Mouse (Mus musculus) brain, adult 2 months (tissue): ENCODE results near the gene Rnf6.
"Not testable (repeated sequence)": the region's sequence is repeated elsewhere in the genome, so short reads cannot be mapped to it uniquely, and the experiment has no call there.

Experiments used
- DNase-seq: peaks from one replicate; pipeline ENCODE4 v3.0.0; 2011; ENCODE audit warnings: low read depth, low spot score

Gene Rnf6

DNA sequence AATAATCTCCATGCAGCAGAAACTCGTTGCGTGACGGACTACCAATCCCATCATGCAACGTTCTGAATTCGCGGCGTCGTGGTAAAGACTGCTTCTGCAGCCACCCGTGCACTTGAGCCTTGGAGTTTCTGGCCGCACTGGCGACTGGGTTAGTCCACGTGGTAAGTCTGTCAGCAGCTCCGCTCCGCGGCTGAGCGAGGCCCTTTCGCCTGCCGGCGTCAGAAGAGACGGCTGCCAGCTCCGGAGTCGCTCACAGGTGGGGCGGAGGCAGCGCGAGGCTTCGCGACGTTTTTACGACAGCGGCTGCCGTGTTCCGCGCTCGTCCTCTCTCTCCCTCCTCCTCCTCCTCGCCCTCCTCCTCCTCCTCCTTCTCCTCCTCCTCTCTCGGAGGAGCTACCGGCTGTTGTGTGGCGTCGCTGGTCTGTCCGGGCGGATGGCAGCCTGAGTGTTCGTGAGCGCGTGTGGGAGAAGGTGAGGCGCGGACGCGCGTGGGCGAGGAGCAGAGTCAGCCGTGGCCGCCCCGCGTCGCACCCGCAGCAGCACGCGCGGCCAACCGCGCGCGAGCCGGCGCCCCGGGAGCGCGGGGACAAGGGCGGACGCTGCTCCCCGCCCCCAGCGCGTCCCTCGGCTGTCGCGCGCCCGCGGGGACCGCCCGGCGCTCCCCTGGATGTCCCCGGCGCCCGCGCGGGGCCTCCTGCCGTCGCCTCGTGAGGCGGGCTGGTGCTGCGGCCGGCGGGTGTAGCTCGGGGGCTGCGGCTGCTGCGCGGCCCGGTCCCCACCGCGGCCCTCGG lies 9.7 kb upstream of the Rnf6 start, which contains the start of gene Cdk8:
TSS of gene Cdk8 (plus strand) at position 367 of the 791 bp plus-strand sequence.
- peak; percentile 99 for DNase-seq

DNA sequence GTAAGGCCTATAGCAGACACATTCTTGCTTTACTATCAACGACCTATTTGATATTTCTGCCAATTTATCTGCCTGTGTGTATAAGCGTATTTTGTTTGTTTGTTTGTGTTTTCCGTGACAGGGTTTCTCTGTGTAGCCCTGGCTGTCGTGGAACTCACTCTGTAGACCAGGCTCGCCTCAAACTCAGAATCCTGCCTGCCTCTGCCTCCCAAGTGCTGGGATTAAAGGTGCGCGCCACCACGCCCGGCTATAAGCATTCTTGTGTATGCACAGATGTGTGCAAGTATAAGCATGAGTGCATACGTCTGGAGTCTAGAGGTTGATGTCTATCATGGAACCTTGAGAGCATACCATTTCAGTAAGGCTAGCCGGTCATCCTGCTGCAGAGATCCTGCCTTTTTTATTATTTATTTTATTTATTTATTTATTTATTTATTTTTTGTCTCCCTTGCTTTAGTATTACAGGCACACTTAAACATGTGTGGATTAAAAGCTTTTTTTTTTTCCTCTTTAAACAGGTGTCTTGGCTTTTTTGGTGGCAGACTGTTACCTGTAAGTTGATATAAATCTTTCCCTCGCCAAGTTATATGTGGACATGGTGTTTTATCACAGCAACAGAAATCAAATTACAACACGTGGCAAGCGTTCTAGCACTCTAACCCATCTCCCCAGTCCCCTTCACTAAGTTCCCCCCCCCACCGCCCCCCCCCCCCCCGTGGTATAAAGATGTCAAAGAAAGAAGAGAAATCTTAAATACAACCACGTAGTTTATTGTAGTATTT lies 8.7 kb upstream of the Rnf6 start:
- DNase-seq: no peak

DNA sequence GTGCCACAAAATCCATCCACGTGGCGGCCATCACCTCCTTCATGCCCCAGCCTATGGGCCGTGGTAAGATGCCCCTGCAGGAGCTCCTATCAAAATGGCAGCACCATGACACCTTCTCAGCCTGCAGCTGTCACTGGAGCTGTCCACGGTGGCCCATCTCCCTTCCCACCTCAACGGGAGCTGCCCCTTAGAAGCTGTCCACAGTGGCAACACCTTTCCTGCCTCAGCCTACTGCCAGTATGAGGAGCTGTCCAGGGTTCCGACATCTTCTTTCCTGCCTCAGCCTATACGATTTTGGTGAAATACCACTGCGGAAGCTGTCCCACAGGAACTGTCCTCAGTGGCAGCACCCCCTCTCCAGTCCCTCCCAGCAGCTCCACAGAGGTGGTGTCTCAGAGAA lies 6.1 kb upstream of the Rnf6 start:
- DNase-seq: no peak

DNA sequence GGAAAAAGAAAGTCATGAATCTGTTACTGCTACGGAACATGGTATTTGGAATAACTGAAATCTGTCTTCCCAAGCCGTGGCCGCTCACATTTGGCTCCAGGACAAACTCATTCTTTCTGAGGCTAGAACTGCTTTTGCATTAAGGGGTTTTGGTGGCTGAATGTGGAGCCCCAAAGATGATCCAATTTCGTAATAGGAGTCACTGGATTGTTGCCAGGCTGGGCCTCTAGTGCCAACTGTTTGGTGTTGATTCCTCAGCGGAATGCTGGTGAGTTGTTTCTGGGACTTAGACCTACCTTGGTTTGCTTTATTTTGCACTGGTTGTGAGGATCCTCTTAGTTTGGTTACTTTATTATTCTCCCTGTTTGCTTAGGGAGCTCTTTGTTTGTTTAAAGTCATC lies 2.4 kb upstream of the Rnf6 start:
- no peak for DNase-seq

DNA sequence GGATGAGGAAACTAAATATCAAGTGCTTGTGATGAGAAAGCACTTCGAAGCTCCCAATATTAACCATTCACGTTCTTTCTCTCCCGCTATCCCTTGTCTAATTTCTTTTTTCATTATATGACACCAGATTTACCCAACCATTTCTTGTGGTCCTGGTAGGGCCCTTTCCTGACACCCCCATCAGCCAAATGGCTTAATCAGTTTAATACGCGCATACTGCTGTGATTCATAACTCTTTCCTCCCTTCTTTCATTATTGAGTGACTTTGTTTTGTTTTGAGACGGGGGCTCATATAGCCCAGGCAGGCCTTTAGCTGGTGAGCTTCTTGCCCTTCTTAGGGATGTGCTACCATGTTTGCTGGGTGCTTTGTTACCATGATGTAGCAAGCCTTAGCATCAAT lies 367 bp upstream of the Rnf6 start:
- DNase-seq: no peak

DNA sequence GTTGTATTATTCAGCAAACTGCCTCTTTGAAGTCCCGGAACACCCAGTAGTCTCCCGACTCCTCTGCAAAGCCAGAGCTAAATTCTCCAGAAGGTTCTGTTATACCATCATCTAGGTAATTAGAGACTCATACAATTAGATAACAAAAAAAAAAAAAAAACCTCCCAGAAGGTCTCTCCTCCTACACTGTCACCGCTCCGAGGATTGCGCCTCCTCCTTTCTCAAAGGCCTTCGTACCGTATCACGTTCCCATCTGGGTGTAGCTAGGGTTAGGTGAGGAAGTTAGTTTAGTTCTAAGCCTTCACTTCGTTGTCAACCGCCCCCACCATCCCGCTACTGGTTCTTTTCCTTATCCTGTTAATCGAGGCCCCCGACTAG lies 865 bp downstream of the Rnf6 start:
- no peak for DNase-seq

DNA sequence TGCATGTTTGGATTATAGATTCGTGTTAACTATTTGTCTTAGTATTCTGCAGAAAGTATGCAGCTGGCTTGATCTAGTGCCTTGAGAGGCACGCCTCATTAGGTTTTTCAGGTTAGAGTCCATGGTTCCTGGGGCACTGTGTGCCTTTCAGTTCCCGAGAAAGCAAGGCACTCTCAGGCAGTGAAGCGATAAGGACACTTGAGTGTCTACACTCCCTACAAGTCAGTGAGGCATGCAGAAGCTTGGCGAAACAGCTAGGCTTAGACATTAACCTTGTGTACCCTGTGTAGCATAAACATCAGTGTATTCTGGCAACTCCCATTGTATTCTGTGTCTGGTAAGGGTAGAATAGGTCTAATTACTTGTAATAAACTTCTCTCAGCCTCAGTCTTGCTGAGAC lies 15.8 kb downstream of the Rnf6 start:
- DNase-seq: no peak

DNA sequence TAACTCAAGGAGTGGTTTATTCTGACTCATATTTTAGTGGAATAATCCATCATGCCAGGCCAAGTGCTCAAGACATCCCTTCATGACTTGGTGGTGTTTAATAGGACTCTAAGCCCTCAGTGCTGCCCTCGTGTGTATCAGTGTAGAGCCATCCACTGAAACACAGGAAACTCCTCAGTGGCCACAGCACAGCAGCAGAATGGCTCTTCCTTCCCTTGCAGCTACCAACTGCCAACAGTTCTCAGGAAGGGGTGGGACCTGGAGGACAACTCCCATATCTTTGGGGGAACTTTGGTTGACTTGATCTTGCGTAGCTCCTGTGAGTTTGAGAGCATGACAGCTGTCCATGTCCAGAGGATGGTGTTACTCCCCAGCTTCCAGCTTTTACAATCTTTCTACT lies 17.4 kb downstream of the Rnf6 start:
- no peak for DNase-seq

DNA sequence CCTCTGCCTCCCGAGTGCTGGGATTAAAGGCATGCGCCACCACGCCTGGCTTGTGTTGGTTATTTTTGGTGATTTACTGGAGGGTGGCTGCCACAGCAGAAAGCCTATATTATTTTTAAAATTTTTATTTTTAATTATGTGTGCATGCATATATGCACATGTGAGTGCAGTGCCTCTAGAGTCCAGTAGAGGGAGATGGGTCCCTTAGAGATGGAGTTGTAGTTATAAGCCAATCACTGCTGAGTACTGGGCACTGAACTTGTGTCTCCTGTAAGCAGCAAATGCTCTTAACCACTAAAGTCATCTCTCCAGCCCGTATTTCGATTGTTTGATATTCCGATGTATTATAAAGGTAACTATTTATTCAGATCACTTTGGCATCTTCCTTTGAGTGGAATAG lies 20.8 kb downstream of the Rnf6 start:
- DNase-seq: no peak

DNA sequence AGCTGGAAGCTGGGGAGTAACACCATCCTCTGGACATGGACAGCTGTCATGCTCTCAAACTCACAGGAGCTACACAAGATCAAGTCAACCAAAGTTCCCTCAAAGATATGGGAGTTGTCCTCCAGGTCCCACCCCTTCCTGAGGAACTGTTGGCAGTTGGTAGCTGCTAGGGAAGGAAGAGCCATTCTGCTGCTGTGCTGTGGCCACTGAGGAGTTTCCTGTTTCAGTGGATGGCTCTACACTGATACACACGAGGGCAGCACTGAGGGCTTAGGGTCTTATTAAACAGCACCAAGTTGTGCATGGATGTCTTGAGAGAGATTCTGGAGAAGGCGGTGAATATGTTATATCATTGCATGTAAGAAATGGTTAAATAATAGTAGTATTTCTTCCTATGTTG lies 21.8 kb downstream of the Rnf6 start:
- DNase-seq: no peak

DNA sequence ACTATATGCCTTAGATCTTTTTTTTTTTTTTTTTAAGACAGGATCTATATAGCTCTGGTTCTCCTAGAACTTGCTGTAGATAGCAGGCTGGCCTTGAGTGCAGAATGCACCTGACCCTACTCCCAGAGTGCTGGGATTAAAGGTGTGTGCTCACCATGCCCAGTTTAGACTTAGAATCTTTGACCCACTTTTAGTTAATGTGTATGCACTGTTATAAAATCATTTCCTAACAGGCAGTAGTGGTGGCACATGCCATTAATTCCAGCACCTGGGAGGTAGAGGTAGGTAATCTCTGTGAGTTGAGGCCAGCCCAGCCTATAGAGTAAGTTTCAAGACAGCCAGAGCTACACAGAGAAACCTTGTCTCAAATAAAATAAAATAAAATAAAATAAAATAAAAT lies 22.3 kb downstream of the Rnf6 start:
- DNase-seq: no peak

DNA sequence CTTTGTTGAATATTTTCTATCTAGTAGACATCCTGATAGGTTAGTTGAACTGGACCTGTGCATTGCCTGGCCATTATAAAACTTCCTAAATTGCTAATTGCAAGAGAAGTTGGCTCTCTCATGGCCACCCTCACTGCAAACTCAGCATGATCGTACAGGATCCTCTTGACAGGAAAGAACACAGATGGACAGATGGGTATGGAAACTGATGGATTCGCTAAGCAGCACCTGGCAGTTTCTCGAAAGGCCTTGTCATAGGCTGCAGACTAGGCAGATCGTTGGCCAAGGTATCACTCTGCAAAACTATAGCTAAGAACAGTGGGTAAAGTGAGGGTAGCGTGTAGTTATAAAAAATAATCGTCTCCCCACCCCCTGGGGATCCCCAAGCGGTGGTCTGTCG lies 28.0 kb downstream of the Rnf6 start:
- DNase-seq: no peak

DNA sequence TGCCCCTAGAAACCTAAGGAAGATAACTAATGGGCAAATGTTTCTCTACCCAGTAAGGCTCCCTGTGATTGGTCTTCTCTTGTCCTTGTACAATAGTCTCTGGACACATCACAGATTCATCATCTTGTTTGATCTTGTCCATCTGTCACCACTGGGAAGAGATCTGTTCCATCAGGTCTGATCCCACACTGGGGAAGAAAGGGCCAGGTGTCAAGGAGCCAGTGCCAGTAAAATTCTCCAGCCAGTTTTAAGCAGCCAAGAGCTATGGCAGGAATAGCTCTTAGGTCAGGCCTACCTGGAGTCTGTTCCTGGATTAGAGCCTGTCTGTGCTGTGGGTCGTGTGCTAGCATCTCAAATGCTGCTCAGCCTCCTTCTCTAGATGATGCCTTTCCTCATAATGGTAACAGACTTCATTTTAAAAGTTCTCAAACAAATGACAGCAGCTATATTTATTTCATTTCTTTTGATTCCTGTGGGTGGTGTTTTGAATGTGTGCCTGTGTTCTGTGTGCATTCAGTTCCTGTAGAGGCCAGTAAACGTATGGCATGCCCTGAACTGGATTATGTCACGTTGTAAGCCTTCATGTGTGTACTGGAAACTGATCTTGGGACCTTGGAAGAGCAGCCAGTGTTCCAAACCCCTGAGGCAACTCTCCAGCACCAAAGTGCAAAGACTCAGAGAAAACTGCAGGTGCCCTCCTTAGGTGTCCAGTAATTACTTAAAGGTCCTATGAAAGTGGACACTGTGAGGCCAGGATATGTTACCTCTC lies 30.7 kb downstream of the Rnf6 start:
- DNase-seq: peak; percentile 96

DNA sequence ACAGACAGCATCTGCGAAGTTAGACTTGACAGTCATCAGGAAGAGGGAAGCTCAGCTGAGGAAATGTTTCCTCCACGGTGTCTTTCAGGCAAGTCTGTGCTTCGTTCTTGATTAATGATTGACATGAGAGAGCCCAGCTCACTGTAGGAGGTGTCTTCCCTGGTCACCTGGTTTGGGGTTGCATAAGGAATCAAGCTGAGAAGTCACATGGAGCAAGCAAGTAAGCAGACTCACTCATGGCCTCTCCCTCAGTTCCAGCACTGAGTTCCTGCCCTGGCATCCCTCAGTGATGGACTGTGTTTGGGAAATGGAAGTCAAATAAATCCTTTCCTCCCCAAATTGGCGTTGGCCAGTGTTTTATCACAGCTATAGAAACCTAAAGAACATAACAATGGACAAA lies 31.3 kb downstream of the Rnf6 start:
- DNase-seq: peak; percentile 39

DNA sequence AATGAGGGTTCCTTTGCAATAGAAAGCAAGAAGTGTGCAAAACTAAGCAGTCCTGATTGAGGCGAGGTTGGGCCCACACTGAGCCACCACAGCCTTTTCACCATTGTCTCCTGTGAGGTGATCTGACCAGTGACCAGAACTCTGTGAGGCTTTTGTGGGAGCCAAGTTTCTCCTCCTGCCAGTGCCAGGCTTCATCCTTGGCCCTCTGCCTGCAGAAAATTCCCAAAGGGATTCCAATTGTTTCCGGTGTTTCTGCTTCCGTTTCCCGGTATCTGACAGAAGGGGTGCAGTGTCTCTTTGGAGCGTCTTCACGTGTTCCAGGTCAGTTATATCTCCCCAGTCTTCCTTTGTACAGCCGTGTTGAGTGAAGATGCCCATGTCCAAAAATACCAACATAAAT lies 32.6 kb downstream of the Rnf6 start:
- DNase-seq: no peak

DNA sequence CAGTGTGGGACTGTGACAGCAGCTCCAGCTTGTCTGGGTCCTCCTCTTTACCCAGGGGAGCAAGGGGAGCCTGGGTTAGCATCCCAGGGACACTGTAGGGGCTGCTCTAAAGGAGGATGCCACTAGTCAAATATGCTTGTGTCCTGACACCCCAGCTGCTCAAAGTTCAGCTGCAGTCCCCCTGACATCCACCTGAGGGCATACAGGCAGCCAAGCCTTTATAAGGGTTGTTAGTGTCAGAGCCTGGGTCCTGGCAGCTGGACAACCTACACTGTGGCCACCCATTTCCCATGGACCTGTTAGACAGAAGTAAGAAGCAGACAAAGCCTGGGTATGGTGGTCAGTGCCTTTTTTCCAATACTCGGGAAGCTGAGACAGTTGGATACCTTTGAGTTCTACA lies 33.2 kb downstream of the Rnf6 start:
- DNase-seq: no peak

DNA sequence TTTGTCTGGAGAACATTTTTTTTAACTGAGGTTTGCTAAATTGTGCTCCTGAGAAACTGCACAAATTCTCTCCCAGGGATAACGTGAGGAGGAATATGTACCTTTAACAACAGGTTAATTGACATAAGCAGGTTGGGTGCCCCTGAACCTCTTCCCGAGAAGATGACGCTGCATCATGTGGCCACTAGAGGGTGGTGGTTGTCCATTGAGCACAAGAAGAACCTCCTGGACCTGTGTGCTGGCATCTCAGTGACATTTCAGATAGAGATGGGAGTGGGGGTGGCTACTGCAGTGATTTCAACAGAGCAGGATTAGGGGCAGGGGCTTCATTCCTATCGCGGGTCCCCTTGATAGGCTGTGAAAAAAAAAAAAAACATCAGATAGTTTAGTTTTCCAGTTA lies 33.9 kb downstream of the Rnf6 start:
- DNase-seq: peak; percentile 90

DNA sequence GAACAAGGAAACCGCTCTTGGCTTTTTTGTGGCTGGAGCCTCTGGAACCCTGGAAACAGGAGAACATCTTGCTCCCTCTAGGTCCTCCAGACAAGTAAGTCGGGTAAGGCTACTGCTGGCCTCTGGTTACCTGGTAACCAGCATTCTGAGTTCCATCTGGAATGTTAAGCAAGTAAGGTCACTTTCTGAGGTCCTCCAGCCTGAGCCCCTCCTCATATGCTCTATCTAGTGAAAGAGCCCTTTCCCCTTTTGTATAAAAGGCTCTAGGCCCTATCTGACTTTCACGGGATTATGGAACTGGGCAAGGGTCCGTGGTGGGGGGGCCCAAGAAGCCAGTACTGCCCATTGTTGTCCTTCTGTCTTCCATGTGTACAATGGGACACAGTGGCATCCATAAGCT lies 36.2 kb downstream of the Rnf6 start, which contains the start of gene 1700001J03Rik:
TSS of gene 1700001J03Rik (minus strand) at position 101 of the 400 bp plus-strand sequence.
- DNase-seq: not testable (repeated sequence)

DNA sequence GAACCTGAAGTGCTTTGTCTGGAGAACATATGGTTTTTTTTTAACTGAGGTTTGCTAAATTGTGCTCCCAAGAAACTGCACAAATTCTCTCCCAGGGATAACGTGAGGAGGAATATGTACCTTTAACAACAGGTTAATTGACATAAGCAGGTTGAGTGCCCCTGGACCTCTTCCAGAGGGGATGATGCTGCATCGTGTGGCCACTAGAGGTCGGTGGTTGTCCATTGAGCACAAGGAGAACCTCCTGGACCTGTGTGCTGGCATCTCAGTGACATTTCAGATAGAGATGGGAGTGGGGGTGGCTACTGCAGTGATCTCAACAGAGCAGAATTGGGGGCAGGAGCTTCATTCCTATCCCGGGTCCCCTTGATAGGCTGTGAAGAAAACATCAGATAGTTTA lies 48.6 kb downstream of the Rnf6 start:
- DNase-seq: peak; percentile 37

DNA sequence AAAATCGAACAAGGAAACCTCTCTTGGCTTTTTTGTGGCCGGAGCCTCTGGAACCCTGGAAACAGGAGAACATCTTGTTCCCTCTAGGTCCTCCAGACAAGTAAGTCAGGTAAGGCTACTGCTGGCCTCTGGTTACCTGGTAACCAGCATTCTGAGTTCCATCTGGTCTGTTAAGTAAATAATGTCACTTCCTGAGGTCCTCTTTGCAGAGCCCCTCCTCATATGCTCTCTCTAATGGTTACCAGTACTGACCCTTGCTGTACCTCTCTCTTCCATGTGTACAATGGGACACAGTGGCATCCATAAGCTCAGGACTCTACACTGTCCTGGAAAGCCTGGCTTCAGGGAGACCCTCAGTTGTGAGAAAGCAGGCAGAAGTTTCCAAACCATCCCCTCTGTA lies 50.7 kb downstream of the Rnf6 start, which contains the start of gene Gm6309:
TSS of gene Gm6309 (minus strand) at position 101 of the 400 bp plus-strand sequence.
- DNase-seq: not testable (repeated sequence)

DNA sequence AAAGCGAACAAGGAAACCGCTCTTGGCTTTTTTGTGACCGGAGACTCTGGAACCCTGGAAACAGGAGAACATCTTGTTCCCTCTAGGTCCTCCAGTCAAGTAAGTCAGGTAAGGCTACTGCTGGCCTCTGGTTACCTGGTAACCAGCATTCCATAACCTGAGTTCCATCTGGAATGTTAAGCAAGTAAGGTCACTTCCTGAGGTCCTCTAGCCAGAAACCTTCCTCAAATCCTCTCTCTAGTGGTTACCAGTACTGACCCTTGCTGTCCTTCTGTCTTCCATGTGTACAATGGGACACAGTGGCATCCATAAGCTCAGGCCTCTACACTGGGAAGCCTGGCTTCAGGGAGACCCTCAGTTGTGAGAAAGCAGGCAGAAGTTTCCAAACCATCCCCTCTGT lies 60.9 kb downstream of the Rnf6 start, which contains the start of gene Gm5565:
TSS of gene Gm5565 (minus strand) at position 101 of the 400 bp plus-strand sequence.
- DNase-seq: not testable (repeated sequence)
